Mouse (Mus musculus) ES-Bruce4 (cell line): ENCODE data around the gene Prss35. TPM values are rescaled to one million over a fixed set of nuclear protein-coding genes. Genes with fewer than 3 reads are reported as not detected.
A peak's percentile ranks its signal among the peaks of the same experiment; 100 is the strongest.

Source experiments
- H3K27ac ChIP-seq: 2 replicates; pipeline ENCODE4 v1.5.1; 2012; ENCODE audit warnings: low read length, inconsistent platforms; ENCODE audit not compliant: insufficient read depth
- H3K27me3 ChIP-seq: 2 replicates; pipeline ENCODE4 v1.6.1; 2012; ENCODE audit warnings: mild to moderate bottlenecking, low read length, inconsistent platforms; ENCODE audit not compliant: control insufficient read depth, poor library complexity, insufficient read depth, severe bottlenecking
- H3K36me3 ChIP-seq: 2 replicates; pipeline ENCODE4 v1.6.1; 2012; ENCODE audit warnings: inconsistent platforms, mild to moderate bottlenecking, low read length, moderate library complexity; ENCODE audit not compliant: control insufficient read depth, poor library complexity, insufficient read depth, severe bottlenecking
- H3K4me1 ChIP-seq: one replicate; pipeline ENCODE4 v1.8.1; 2011; ENCODE audit warnings: low read length; ENCODE audit not compliant: control insufficient read depth, insufficient read depth
- H3K4me3 ChIP-seq: 2 replicates; pipeline ENCODE4 v1.5.1; 2011; ENCODE audit warnings: low read depth, mild to moderate bottlenecking, low read length
- H3K9ac ChIP-seq: 2 replicates; pipeline ENCODE4 v1.6.1; 2012; ENCODE audit warnings: low read depth, mild to moderate bottlenecking, inconsistent platforms; ENCODE audit not compliant: poor library complexity, severe bottlenecking
- H3K9me3 ChIP-seq: replicated peaks from 2 replicates; pipeline ENCODE4 v1.6.1; 2012; ENCODE audit warnings: mild to moderate bottlenecking, low read length, inconsistent platforms; ENCODE audit not compliant: control insufficient read depth, poor library complexity, insufficient read depth, severe bottlenecking
- CTCF ChIP-seq: IDR thresholded peaks from one replicate; pipeline ENCODE4 v1.8.1; 2011; ENCODE audit warnings: low read depth, low read length
- EP300 ChIP-seq: IDR thresholded peaks from 2 replicates; pipeline ENCODE4 v1.6.1; 2011; ENCODE audit warnings: low read depth, low read length; ENCODE audit not compliant: insufficient read depth
- POLR2A ChIP-seq: IDR thresholded peaks from one replicate; pipeline ENCODE4 v1.8.1; 2011; ENCODE audit warnings: low read length; ENCODE audit not compliant: insufficient read depth
- polyA plus RNA-seq: library from polyadenylated mRNA; stranded (reverse); fragments of >200 nt; gene quantifications from 2 replicates; pipeline ENCODE4 v1.2.4, GENCODE M21; 2011; ENCODE audit warnings: low read depth; ENCODE audit not compliant: missing spikeins, insufficient read depth, insufficient read length

The Prss35 gene
- polyA plus RNA-seq: 0.18 and 0.20 TPM in 2 replicates

DNA sequence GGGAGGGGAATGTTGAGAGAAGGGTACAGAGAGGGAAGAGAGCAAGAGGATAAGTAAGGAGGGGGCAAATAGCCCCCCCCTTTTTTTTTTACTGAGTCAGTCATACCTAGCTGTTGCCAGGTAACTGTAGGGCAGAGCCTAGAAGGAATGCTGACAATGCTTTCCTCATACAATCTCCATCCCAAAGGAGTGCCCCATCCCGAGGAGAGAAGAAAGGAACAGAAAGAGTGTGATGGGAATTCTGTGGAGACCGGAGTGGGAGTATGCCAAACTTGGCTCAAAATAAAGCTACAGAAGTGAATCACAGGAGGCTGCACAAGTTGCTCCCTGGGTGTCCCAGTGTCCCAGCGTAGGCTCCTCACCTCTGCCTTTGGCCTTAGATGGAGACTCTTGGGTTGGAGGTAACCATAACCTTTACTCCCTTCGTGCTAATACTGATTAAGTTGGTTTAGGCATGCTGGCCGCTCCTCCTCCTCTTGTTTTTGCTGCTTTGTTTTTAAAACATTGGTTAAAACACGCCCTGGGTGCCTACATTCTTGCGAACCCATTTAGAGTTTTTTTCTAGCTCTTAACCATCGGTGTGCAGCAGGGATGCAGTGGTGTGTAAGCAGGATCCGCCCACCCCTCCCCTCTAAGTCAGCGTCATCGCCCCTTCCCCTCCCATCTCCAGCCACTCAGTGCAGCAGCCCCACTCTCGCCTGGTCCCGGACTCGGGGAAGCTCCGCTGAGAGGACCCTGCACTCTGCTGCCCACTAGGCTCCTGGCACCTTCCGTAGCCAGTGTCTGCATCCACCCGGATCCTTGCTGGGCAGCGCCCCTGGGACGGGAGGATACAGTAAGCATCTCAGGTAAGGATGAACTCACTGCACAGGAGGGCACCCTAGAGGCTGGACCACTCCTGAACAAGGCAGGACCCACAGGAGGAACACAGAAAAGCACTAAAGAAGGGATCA lies at the start of gene Prss35:
Gene Prss35, plus strand, starts transcription at position 691 of the 953 bp plus-strand sequence.
- peaks cover 1% of the 10 kb centered on the region for H3K4me1 ChIP-seq
- 0 out of 2 replicates have a peak, but pooled peaks cover 1% of the 10 kb centered on the region for H3K27me3 ChIP-seq
- H3K4me3 ChIP-seq: peak within 1 kb of the TSS; percentile 31
- no peaks in the 10 kb centered on the region for H3K9me3 ChIP-seq
- no peaks in the 10 kb centered on the region for H3K36me3 ChIP-seq
- TF ChIP-seq POLR2A (no peak), CTCF (no peak), EP300 (no peak)
- H3K9ac ChIP-seq: no peak within 1 kb of the TSS
- H3K27ac ChIP-seq: no peak within 1 kb of the TSS

DNA sequence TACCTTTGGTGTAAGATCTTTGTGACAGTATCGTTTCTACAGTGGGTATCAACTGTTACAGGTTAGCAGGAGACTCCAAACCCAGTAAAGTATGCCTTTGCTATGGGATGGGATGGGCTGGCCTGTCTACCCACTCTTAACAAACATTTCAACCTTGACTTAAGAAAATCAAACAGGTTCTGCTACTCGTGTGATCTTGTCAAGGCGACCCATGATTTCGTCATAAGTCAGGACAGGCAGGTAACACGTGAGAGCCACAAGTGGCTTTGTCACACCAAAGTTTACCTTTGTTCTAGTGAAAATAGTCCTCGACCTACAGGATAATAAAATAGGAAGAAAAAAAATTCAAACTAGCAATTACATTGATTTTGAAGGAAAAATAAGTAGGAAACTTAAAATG lies 49.5 kb upstream of the Prss35 start:
- H3K27me3 ChIP-seq: no peaks in the 10 kb centered on the region
- no peaks in the 10 kb centered on the region for H3K36me3 ChIP-seq
- no peak overlapping the region for H3K9ac ChIP-seq
- H3K4me1 ChIP-seq: no peaks in the 10 kb centered on the region
- no peaks in the 10 kb centered on the region for H3K9me3 ChIP-seq
- no peak overlapping the region for H3K4me3 ChIP-seq
- TF ChIP-seq CTCF (no peak), EP300 (no peak), POLR2A (no peak)
- no peak overlapping the region for H3K27ac ChIP-seq

DNA sequence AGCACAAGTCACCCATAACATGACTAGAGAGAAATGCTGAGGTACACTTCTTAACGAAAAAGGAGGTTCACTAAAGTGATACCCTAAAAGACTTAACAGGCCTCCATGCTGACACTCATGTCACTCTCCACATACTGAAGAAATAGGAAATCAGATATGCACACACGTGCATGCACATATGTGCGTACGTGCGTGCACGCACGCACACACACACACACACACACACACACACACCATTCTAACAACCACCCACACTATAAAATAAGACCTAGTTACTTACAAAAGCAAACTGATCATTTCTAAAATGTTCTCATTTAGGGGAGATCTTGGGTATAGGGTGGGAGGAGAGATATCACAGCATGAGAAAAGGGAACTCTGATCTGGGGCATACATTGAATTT lies 48.8 kb upstream of the Prss35 start:
- Histone ChIP-seq H3K4me3 (no peak overlapping the region), H3K4me1 (no peaks in the 10 kb centered on the region), H3K27ac (no peak overlapping the region), H3K27me3 (no peaks in the 10 kb centered on the region), H3K9ac (no peak overlapping the region), H3K9me3 (no peaks in the 10 kb centered on the region), H3K36me3 (no peaks in the 10 kb centered on the region)
- TF ChIP-seq POLR2A: no peak
- TF ChIP-seq CTCF: no peak
- TF ChIP-seq EP300: no peak

DNA sequence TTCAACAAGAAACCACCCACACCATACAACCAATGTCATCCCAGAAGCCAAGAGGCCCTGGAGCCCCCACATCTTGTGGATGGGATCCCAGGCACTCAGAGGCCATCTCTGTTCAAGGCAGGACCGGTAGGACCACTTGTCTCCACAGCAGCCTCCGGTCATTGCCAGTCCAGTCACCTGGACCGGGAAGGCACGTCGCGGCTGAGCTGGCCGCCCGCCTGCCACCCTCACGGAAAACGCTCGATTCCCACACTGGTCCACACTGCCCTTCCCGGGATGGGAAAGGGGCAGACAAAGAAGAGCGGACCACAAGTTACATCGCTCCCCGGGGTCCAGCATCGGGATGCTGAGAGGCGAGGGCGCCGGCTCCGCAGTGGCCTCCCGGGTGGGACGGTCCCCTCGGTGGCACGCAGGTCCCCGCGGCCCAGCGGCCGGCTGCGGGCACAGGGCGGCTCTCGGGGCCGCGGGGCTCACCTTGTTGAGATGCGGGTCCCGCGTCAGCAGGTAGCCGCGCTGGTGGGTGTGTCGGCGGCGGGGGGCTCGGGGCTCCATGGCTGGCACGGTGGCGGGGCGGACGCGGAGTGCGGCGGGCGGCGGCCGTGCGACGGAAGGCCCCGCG lies 48.1 kb upstream of the Prss35 start:
- Histone ChIP-seq H3K4me3 (peak overlapping the region; percentile 70), H3K27me3 (no peaks in the 10 kb centered on the region), H3K9me3 (no peaks in the 10 kb centered on the region), H3K4me1 (no peaks in the 10 kb centered on the region), H3K9ac (peak overlapping the region; percentile 93), H3K27ac (no peak overlapping the region), H3K36me3 (no peaks in the 10 kb centered on the region)
- TF ChIP-seq CTCF: no peak

DNA sequence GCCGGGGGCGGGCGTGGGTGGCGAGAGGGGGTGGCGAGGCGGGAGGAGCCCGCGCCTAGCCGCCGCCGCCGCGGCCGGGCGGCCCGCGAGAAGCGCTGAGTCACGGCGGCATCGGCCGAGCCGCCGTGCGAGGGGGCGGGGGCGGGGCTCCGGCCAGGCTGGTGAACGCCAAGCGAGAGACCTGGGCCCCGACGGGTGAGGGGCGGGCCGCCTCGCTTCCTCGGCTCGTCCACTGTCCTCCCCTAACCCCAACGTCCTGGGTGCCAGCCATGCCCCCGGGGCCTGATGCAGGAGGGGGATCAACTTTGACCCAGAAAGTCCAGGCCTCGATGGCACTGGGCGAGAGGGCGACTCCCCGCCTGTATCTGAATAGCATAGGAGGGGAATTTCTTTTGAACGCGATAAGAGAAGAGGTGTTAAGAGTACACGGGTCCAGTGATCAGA lies 47.6 kb upstream of the Prss35 start, which contains the start of gene Me1:
Gene Me1, minus strand, starts transcription at position 136 of the 444 bp plus-strand sequence.
- no peaks in the 10 kb centered on the region for H3K27me3 ChIP-seq

DNA sequence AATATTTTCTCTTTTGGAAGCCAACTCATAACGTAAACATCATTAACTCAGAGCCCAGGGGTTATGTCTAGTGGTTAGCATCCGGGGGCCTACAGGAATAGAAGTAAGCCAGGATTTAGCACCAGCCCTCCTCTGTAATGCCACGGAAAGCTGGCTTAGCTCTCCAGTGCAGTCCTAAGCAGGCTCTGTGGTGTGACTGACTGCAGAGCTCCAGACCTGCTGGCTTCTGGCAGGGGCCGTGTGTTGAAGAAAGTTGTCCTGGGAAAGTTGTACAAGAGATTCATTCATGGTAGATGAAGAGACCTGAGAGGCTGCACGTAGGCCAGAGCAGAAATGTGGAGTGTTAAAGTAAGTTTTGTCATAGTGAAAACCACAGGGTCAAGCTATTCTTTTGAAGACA lies 42.2 kb upstream of the Prss35 start:
- Histone ChIP-seq H3K27me3 (no peaks in the 10 kb centered on the region), H3K27ac (no peak overlapping the region), H3K4me3 (no peak overlapping the region), H3K9me3 (no peaks in the 10 kb centered on the region), H3K4me1 (no peaks in the 10 kb centered on the region), H3K36me3 (no peaks in the 10 kb centered on the region), H3K9ac (no peak overlapping the region)
- TF ChIP-seq POLR2A: no peak
- no peak for TF ChIP-seq CTCF
- TF ChIP-seq EP300: no peak

More for the DNA sequence above, 47.6 kb upstream of the Prss35 start, which contains the start of gene Me1:
- Histone ChIP-seq H3K9ac (peak within 1 kb of the TSS; percentile 93), H3K36me3 (no peaks in the 10 kb centered on the region), H3K4me3 (peak within 1 kb of the TSS; percentile 70), H3K9me3 (no peaks in the 10 kb centered on the region), H3K4me1 (no peaks in the 10 kb centered on the region), H3K27ac (no peak within 1 kb of the TSS)
- TF ChIP-seq POLR2A (no peak), EP300 (no peak), CTCF (no peak)
